Mouse (Mus musculus) erythroblast, embryonic 14.5 days (primary cell): ENCODE data around the gene Slc37a2.

ENCODE experiments used
- GATA1 ChIP-seq: IDR thresholded peaks from 2 replicates; pipeline ENCODE4 v1.6.1; 2012; ENCODE audit warnings: low read length, inconsistent platforms, mixed read lengths
- TAL1 ChIP-seq: IDR thresholded peaks from 3 replicates; pipeline ENCODE4 v1.6.1; 2012; ENCODE audit warnings: low read length, inconsistent platforms, mixed read lengths

GRCm38 (mm10) chr9:37188024-37188423 is 67.5 kb downstream of the Slc37a2 start:
- TF ChIP-seq GATA1, result no peak
- TF ChIP-seq TAL1, result no peak
